Mouse (Mus musculus): ENCODE data around the gene BC107364. TPM values are rescaled to one million over a fixed set of nuclear protein-coding genes. Genes with fewer than 3 reads are reported as not detected.
"Not testable (repeated sequence)": the region's sequence is repeated elsewhere in the genome, so short reads cannot be mapped to it uniquely, and the experiment has no call there.

The BC107364 gene
- total RNA-seq, 2 experiments from 2014 or later, result not detected

GRCm38 (mm10) chr3:96396857-96397256 is 55.2 kb downstream of the BC107364 start:
- no peak for ATAC-seq (replicated peaks; ENCODE audit: low FRiP score, low TSS enrichment, poor library complexity, severe bottlenecking)

- ATAC-seq (replicated peaks; ENCODE audit: low FRiP score, low TSS enrichment, poor library complexity, severe bottlenecking), result not testable (repeated sequence)
Measured at GRCm38 (mm10) chr3:96387202-96387601, 64.9 kb downstream of the BC107364 start.

Other genes with a start within 250 kb of the BC107364 start
- 35.9 and 55.4 TPM in 2 replicates for gene Bola1, start 232.6 kb downstream of the BC107364 start, total RNA-seq (2014; fragmentation: Nextera tagmentation)
- gene Bola1, start 232.6 kb downstream of the BC107364 start, total RNA-seq (2017), result 39.3 and 44.8 TPM in 2 replicates
- 13.4 and 16.5 TPM in 2 replicates for gene Hist2h2ab, start 232.4 kb downstream of the BC107364 start, total RNA-seq (2014; fragmentation: Nextera tagmentation)
- 180 and 196 TPM in 2 replicates for gene Hist2h2ab, start 232.4 kb downstream of the BC107364 start, total RNA-seq (2017)
- gene Hist2h2ac, start 231.4 kb downstream of the BC107364 start, total RNA-seq (2014; fragmentation: Nextera tagmentation), result 68.5 and 103 TPM in 2 replicates
- 2,466 and 2,516 TPM in 2 replicates for gene Hist2h2ac, start 231.4 kb downstream of the BC107364 start, total RNA-seq (2017)
- 10.8 and 11.4 TPM in 2 replicates for gene Hist2h2be, start 231.2 kb downstream of the BC107364 start, total RNA-seq (2014; fragmentation: Nextera tagmentation)
- gene Hist2h2be, start 231.2 kb downstream of the BC107364 start, total RNA-seq (2017), result 7.4 and 10.0 TPM in 2 replicates
- 238 and 244 TPM in 2 replicates for gene Hist2h3c2, start 213.2 kb downstream of the BC107364 start, total RNA-seq (2014; fragmentation: Nextera tagmentation)
- gene Hist2h3c2, start 213.2 kb downstream of the BC107364 start, total RNA-seq (2017), result 41.9 and 280 TPM in 2 replicates
- gene Hist2h2aa2, start 212.0 kb downstream of the BC107364 start, total RNA-seq (2014; fragmentation: Nextera tagmentation), result 61.3 and 86.2 TPM in 2 replicates
- not detected in 2 replicates for gene Hist2h2aa2, start 212.0 kb downstream of the BC107364 start, total RNA-seq (2017)
- 17.9 and 44.2 TPM in 2 replicates for gene Hist2h2aa1, start 206.8 kb downstream of the BC107364 start, total RNA-seq (2014; fragmentation: Nextera tagmentation)
- 5,412 and 6,422 TPM in 2 replicates for gene Hist2h2aa1, start 206.8 kb downstream of the BC107364 start, total RNA-seq (2017)
- gene Hist2h3c1, start 205.6 kb downstream of the BC107364 start, total RNA-seq (2014; fragmentation: Nextera tagmentation), result 2.9 and 4.4 TPM in 2 replicates
- not detected in 2 replicates for gene Hist2h3c1, start 205.6 kb downstream of the BC107364 start, total RNA-seq (2017)
- 76.1 and 135 TPM in 2 replicates for gene Hist2h4, start 189.0 kb downstream of the BC107364 start, total RNA-seq (2014; fragmentation: Nextera tagmentation)
- gene Hist2h4, start 189.0 kb downstream of the BC107364 start, total RNA-seq (2017), result 49.9 and 105 TPM in 2 replicates
- gene Hist2h3b, start 183.7 kb downstream of the BC107364 start, total RNA-seq (2014; fragmentation: Nextera tagmentation), result 432 and 521 TPM in 2 replicates
- gene Hist2h3b, start 183.7 kb downstream of the BC107364 start, total RNA-seq (2017), result 172 and 646 TPM in 2 replicates
- 1,021 and 1,485 TPM in 2 replicates for gene Hist2h2bb, start 182.6 kb downstream of the BC107364 start, total RNA-seq (2014; fragmentation: Nextera tagmentation)
- gene Hist2h2bb, start 182.6 kb downstream of the BC107364 start, total RNA-seq (2017), result 6,042 and 11,084 TPM in 2 replicates
- not detected in 2 replicates for gene Fcgr1, start 158.3 kb downstream of the BC107364 start, total RNA-seq (2014; fragmentation: Nextera tagmentation)
- gene Fcgr1, start 158.3 kb downstream of the BC107364 start, total RNA-seq (2017), result 0.11 TPM in 1 of 2 replicates, not detected in the other
- not detected in 2 replicates for gene Hfe2, start 72.9 kb upstream of the BC107364 start, total RNA-seq (2014; fragmentation: Nextera tagmentation)
- gene Hfe2, start 72.9 kb upstream of the BC107364 start, total RNA-seq (2017), result not detected in 2 replicates
- gene Txnip, start 105.7 kb upstream of the BC107364 start, total RNA-seq (2014; fragmentation: Nextera tagmentation), result 257 and 274 TPM in 2 replicates
- 121 and 224 TPM in 2 replicates for gene Txnip, start 105.7 kb upstream of the BC107364 start, total RNA-seq (2017)
- not detected in 2 replicates for gene Gm16253, start 124.7 kb upstream of the BC107364 start, total RNA-seq (2014; fragmentation: Nextera tagmentation)
- not detected in 2 replicates for gene Gm16253, start 124.7 kb upstream of the BC107364 start, total RNA-seq (2017)
- gene Polr3gl, start 141.9 kb upstream of the BC107364 start, total RNA-seq (2014; fragmentation: Nextera tagmentation), result 18.4 and 38.1 TPM in 2 replicates
- 56.0 and 72.8 TPM in 2 replicates for gene Polr3gl, start 141.9 kb upstream of the BC107364 start, total RNA-seq (2017)
- not detected in 2 replicates for gene Ankrd34a, start 144.3 kb upstream of the BC107364 start, total RNA-seq (2014; fragmentation: Nextera tagmentation)
- not detected in 2 replicates for gene Ankrd34a, start 144.3 kb upstream of the BC107364 start, total RNA-seq (2017)
- gene Lix1l, start 148.8 kb upstream of the BC107364 start, total RNA-seq (2014; fragmentation: Nextera tagmentation), result 0.25 and 0.72 TPM in 2 replicates
- gene Lix1l, start 148.8 kb upstream of the BC107364 start, total RNA-seq (2017), result 0.72 and 0.94 TPM in 2 replicates
- gene Rbm8a, start 177.6 kb upstream of the BC107364 start, total RNA-seq (2014; fragmentation: Nextera tagmentation), result 174 and 189 TPM in 2 replicates
- 95.5 and 108 TPM in 2 replicates for gene Rbm8a, start 177.6 kb upstream of the BC107364 start, total RNA-seq (2017)
- 23.1 and 49.5 TPM in 2 replicates for gene Pex11b, start 183.1 kb upstream of the BC107364 start, total RNA-seq (2014; fragmentation: Nextera tagmentation)
- 9.7 and 17.3 TPM in 2 replicates for gene Pex11b, start 183.1 kb upstream of the BC107364 start, total RNA-seq (2017)
- 0.50 and 0.67 TPM in 2 replicates for gene Gm42957, start 183.2 kb upstream of the BC107364 start, total RNA-seq (2014; fragmentation: Nextera tagmentation)
- gene Gm42957, start 183.2 kb upstream of the BC107364 start, total RNA-seq (2017), result 0.30 TPM in 1 of 2 replicates, not detected in the other
- gene Itga10, start 193.3 kb upstream of the BC107364 start, total RNA-seq (2014; fragmentation: Nextera tagmentation), result 0.10 and 4.4 TPM in 2 replicates
- gene Itga10, start 193.3 kb upstream of the BC107364 start, total RNA-seq (2017), result 0.08 and 0.28 TPM in 2 replicates
- 0.17 TPM in 1 of 2 replicates, not detected in the other for gene Ankrd35, start 217.8 kb upstream of the BC107364 start, total RNA-seq (2014; fragmentation: Nextera tagmentation)
- gene Ankrd35, start 217.8 kb upstream of the BC107364 start, total RNA-seq (2017), result 0.11 TPM in 1 of 2 replicates, not detected in the other
- gene Pias3, start 244.1 kb upstream of the BC107364 start, total RNA-seq (2014; fragmentation: Nextera tagmentation), result 11.0 and 14.2 TPM in 2 replicates
- gene Pias3, start 244.1 kb upstream of the BC107364 start, total RNA-seq (2017), result 1.7 and 2.9 TPM in 2 replicates